Mouse (Mus musculus) right cerebral cortex, postnatal 36 days (tissue): Measurements from ENCODE around the gene Luc7l2.
"Not testable (repeated sequence)": the region's sequence is repeated elsewhere in the genome, so short reads cannot be mapped to it uniquely, and the experiment has no call there.

Source experiments
- DNase-seq, 2 experiments: peaks; one replicate each; pipeline ENCODE4 v3.0.0; 2022; ENCODE audit warnings: low spot score in 2 of 2, mixed read lengths in 1 of 2

The Luc7l2 gene

GRCm38 (mm10) chr6:38551062-38551988 lies at the start of gene Luc7l2:
Gene Luc7l2, plus strand, starts transcription at chr6:38551334.
- DNase-seq: peak; percentile 93 to 95

DNA sequence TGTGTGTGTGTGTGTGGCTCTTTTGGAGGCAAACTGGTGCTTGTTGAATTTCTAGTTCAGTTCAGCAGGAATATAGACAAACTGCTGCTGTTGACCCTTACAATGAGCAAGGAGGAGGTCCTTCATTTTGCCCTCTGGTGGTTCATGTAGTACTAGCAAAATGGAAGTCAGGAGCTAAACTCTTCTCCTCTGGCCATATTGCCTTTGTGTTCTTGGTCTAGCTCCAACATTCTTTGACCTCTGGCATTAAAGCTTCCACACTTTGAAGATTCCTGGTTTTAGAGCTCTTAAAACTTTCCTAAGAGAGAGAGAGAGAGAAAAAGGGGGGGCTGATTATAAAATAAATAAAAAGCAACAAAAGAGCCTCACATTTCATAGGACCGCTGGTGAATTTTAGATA lies 39.0 kb upstream of the Luc7l2 start:
- no peak for DNase-seq

DNA sequence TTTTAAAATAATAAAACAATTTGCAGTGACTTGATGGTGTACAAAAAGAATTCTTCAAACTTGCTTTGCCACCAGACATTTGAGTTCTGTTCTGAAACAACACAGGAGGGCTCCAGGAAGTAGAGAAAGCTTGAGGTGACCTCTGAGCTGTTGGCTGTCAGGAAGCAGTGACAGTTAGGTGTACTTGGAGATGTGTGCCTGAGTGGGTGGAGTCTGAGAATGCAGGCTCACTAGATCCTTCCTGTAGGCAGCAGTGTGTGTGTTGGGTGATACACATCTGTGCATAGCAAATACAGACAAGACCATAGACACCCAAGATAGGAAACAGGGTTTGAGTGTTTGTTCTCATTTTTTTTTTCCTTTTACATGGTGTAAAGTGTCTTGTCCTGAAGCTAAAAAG lies 38.3 kb upstream of the Luc7l2 start:
- DNase-seq: no peak

- DNase-seq: no peak
These were observed 35.9 kb upstream of the Luc7l2 start for GRCm38 (mm10) chr6:38515201-38515600.

DNA sequence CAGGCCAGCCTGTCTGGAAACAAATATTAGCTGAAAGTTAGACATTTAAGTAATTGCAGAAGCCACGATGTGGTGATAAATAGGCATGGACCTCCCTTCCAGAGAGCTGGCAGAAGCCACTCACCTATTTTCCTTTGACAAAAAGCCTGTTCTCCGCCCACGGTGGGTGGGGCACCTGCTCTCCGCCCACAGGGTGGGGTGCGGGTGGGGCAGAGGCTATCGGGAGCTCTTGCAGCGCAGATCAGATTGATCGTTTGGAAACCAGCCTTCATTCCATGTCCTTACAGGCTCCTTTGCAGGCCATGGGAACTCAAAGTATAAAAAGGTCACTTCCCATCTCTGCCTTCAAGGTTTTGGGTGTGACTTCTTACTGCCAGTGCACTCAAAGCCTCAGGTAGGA lies 27.3 kb upstream of the Luc7l2 start:
- no peak for DNase-seq

DNA sequence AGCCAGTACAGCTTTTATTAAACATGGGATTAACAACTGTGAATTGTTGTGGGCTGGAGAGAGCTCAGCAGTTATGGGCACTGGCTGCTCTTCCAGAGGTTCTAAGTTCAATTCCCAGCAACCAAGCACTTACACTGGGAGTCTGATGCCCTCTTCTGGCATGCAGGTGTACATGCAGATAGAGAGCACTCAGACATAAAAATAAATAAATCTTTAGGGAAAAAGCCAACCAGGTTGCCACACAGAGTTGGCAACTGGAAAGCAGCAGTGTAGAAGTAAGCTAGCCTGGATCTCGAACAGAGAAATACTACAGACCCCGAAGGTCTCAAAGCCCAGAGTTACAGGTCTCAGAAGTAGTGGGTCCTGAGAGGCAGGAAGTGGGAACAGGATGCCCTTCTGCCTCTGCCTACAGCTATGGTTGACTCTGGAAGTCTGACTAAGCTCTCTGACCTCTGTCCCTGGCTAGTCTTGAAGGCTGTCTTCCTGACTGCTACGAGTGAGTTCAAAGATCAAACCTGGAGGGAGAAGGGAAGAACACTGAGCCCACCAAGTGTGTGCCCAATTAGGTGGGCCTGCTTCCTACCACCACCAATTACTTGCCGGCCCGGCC lies 19.8 kb upstream of the Luc7l2 start:
- no peak for DNase-seq

GRCm38 (mm10) chr6:38532500-38533420 lies 18.4 kb upstream of the Luc7l2 start:
- no peak for DNase-seq

GRCm38 (mm10) chr6:38533428-38534405 lies 17.4 kb upstream of the Luc7l2 start, which contains the start of gene Fmc1:
Gene Fmc1, plus strand, starts transcription at chr6:38533502.
- DNase-seq: peak; percentile 99

- DNase-seq: peak; percentile 85 to 86
These were observed 16.3 kb upstream of the Luc7l2 start for GRCm38 (mm10) chr6:38534640-38535365.

DNA sequence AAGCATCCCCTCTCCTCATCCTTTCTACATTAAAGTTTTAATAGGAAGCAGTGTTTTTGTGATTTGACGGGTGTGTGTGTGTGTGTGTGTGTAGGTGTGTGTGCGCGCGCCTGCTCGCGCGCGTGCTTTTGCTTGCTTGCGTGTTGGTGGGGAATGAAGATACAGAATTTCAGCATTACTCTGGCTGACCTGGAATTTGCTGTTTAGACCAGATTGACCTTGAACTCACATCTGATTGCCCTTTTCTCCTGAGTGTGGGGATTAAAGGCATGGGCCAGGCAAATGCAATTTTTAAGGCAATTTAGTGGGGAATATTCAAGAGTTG lies 15.8 kb upstream of the Luc7l2 start:
- peak in 1 of 2 experiments; percentile 18 for DNase-seq

GRCm38 (mm10) chr6:38535788-38536187 lies 15.3 kb upstream of the Luc7l2 start:
- DNase-seq: no peak

DNA sequence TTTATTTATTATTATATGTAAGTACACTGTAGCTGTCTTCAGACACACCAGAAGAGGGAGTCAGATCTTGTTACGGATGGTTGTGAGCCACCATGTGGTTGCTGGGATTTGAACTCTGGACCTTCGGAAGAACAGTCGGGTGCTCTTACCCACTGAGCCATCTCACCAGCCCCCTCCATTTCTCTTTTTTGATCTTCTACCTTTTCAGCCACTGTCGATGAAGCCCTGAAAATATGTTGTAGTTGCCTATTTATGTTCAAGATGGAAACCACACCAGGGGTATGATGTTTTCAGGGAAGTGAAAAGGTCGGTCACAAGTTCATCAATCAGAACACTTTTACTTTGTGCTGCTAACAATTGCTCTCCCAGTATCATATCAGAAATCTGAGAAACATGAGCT lies 7.0 kb upstream of the Luc7l2 start:
- not testable (repeated sequence) for DNase-seq

- DNase-seq: not testable (repeated sequence)
These were observed 4.1 kb upstream of the Luc7l2 start for GRCm38 (mm10) chr6:38547005-38547404.

DNA sequence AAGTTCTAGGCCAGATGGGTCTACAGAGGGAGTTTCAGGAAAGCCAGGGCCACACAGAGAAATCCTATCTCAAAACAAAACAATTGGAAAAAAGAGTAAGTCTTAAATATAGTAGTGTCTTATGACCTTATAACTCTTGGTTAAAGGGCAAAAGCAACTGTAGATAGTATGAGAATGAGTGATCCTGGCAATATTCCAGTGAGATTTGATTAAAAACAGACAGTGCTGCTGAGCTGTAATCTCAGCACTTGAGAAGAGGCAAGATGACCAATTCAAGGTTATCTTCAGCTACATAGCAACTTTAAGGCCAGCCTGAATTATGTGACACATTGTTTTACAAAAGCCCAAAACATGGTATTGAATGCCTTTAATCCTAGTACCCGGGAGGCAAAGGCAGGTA lies 3.4 kb upstream of the Luc7l2 start:
- no peak for DNase-seq

GRCm38 (mm10) chr6:38548595-38548994 lies 2.5 kb upstream of the Luc7l2 start:
- DNase-seq: not testable (repeated sequence)

GRCm38 (mm10) chr6:38549840-38550239 lies 1.3 kb upstream of the Luc7l2 start:
- not testable (repeated sequence) for DNase-seq

DNA sequence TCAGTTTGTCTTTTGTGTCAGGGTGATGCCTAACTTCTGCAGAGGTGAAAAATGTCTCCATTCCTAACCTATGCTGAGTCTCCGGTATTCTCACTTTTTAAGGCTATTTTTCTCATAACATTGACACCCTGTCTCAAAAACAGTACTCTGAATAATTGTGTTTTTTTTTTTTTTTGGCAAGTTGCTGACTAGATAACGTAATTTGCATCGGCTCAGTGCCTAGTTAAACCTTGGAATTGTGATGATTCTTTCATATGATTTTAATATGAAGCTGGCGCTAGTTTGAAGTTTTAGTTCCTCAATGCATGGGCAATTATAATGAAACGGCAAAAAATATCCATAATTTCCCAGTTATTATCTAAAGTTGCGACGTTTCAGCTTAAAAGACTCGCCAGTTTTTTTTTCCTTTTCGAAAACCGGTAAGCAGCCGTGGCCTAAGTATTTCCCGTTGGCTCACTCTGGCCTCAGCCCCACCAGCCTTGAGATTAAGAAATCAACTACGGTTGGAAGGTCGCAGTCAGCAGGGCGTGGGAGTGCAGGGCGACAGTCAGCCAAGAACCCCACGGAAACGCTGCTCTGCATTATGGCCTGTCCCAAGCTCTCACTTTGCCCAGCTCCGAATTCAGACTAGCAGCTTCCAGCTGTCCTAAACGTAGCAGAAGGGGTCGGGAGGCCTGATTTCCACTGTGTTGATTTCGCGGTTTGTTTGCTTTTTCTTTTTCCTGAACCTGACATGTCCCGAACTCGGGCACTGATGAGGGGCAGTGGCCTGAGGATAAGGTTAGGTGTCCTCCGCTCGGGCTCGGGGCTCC lies 678 bp upstream of the Luc7l2 start:
- DNase-seq: peak in 1 of 2 experiments; percentile 41

GRCm38 (mm10) chr6:38551989-38552635 lies 978 bp downstream of the Luc7l2 start:
- DNase-seq: peak; percentile 95

DNA sequence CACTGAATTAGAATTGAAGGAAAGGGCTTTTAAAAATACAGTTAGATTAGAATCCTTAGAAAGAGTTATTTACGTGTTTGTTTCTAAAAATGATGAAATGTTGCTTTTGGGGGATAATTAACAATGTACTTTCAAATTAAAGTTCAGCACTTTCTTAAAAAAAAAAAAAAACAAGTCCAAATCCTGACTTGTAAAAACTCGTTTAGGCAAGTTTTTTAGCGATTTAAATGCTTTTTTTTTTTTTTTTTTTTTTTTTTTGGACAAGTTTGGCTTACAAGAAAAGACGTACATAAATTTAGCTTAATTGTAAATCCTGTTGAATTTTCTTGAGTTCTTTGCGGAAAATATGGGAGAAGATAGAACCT lies 1.5 kb downstream of the Luc7l2 start:
- no peak for DNase-seq
